Mouse (Mus musculus) CH12.LX (cell line): ENCODE results near the gene Kptn.

Experiments
- CTCF ChIP-seq, 2 experiments: IDR thresholded peaks in 1 of 2; conservative IDR thresholded peaks in 1 of 2; 2 replicates each; pipeline ENCODE4 v1.5.1; 2011 to 2012; ENCODE audit warnings: low read depth in 2 of 2, low read length in 2 of 2, improper control_type of control experiment in 1 of 2, inconsistent platforms in 1 of 2, mild to moderate bottlenecking in 1 of 2, moderate library complexity in 1 of 2
- EP300 ChIP-seq: IDR thresholded peaks from 2 replicates; pipeline ENCODE4 v1.6.1; 2011; ENCODE audit warnings: low read length, improper control_type of control experiment
- MYC ChIP-seq: IDR thresholded peaks from 2 replicates; pipeline ENCODE4 v1.6.1; 2011; ENCODE audit warnings: low read depth, mild to moderate bottlenecking, improper control_type of control experiment, low read length
- POLR2A ChIP-seq: IDR thresholded peaks from 2 replicates; pipeline ENCODE4 v1.6.1; 2011; ENCODE audit warnings: low read depth, mild to moderate bottlenecking, improper control_type of control experiment, low read length
- RAD21 ChIP-seq: IDR thresholded peaks from 2 replicates; pipeline ENCODE4 v1.6.1; 2011; ENCODE audit warnings: low read depth, mild to moderate bottlenecking, low read length, improper control_type of control experiment, moderate library complexity
- USF1 ChIP-seq: IDR thresholded peaks from 2 replicates; pipeline ENCODE4 v1.6.1; 2014; ENCODE audit warnings: low read depth, mild to moderate bottlenecking, inconsistent platforms, low read length, improper control_type of control experiment

DNA sequence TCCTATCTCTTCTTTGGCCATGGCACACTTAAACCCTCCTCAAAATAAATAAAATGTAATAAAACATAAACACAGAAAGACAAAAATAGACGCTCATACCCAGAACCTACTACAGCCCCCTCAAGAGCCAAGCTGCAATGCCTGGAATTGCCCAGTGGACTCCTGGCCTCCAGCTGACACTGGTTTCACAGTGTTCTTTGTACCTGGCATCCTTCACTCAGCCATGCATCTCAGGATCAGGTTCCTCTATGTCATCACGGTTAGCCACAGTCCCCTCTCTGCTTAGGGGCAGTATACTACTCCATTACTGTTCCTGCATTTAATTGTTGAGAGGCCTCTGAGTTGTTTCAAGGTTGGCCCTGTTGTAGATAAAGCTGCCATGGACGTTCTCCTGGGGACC is 13.2 kb downstream of the Kptn start:
- TF ChIP-seq CTCF (conservative IDR thresholded peaks at IDR 0.05 in 1 of 2, IDR thresholded peaks at IDR 0.05 in 1 of 2; ENCODE audit: low read depth in 2 of 2, low read length in 2 of 2): no peak
- no peak for TF ChIP-seq POLR2A
- TF ChIP-seq RAD21: no peak
- no peak for TF ChIP-seq MYC
- TF ChIP-seq EP300: no peak
- no peak for TF ChIP-seq USF1
